Mouse (Mus musculus) thymus, adult 2 months (tissue): ENCODE measurements around the gene Cysltr1. TPM values are rescaled to one million over a fixed set of nuclear protein-coding genes. Genes with fewer than 3 reads are reported as not detected.
A peak's percentile ranks its signal among the peaks of the same experiment; 100 is the strongest.

Experiments
- DNase-seq: peaks from one replicate; pipeline ENCODE4 v3.0.0; 2021
- H3K27ac ChIP-seq: fragments of 200-500 bp; 2 replicates; pipeline ENCODE4 v1.5.1; 2012; ENCODE audit warnings: low read length, control low read depth; ENCODE audit not compliant: control insufficient read depth, insufficient read depth
- H3K27me3 ChIP-seq: fragments of 200-500 bp; 2 replicates; pipeline ENCODE4 v1.6.1; 2012; ENCODE audit warnings: mild to moderate bottlenecking, low read length, moderate library complexity, mixed read lengths; ENCODE audit not compliant: control insufficient read depth, insufficient read depth
- H3K36me3 ChIP-seq: fragments of 200-500 bp; 2 replicates; pipeline ENCODE4 v1.6.1; 2012; ENCODE audit warnings: mild to moderate bottlenecking, low read length, moderate library complexity; ENCODE audit not compliant: control insufficient read depth, insufficient read depth
- H3K4me1 ChIP-seq: fragments of 200-500 bp; replicated peaks from 2 replicates; pipeline ENCODE4 v1.6.1; 2012; ENCODE audit warnings: low read length; ENCODE audit not compliant: control insufficient read depth, insufficient read depth
- H3K4me3 ChIP-seq: fragments of 200-500 bp; 2 replicates; pipeline ENCODE4 v1.5.1; 2012; ENCODE audit warnings: mild to moderate bottlenecking, low read length, control low read depth, moderate library complexity; ENCODE audit not compliant: control insufficient read depth, insufficient read depth
- CTCF ChIP-seq: fragments of 200-500 bp; IDR thresholded peaks from 2 replicates; pipeline ENCODE4 v1.5.1; 2012; ENCODE audit warnings: mild to moderate bottlenecking, control low read depth, low read length, moderate library complexity, borderline replicate concordance; ENCODE audit not compliant: control insufficient read depth, poor library complexity, insufficient read depth; ENCODE audit errors: extremely low read depth
- POLR2A ChIP-seq: fragments of 200-500 bp; IDR thresholded peaks from 2 replicates; pipeline ENCODE4 v1.6.1; 2012; ENCODE audit warnings: mild to moderate bottlenecking, low read length, control low read depth, moderate library complexity; ENCODE audit not compliant: control insufficient read depth, poor library complexity, insufficient read depth; ENCODE audit errors: extremely low read depth
- WGBS: fragments of 180-500 bp; shearing (Covaris S2); methylation state at CpG from one replicate; pipeline ENCODE4 v1.1.7; 2018; 5-methylcytosine and 5-hydroxymethylcytosine counted together
- polyA plus RNA-seq: library from polyadenylated mRNA; depleted of rRNA; stranded (reverse); fragments of >200 nt; gene quantifications from 2 replicates; pipeline ENCODE4 v1.2.3, GENCODE M21; 2012; rRNA removed

The Cysltr1 gene
- 0.48 and 1.1 TPM in 2 replicates for polyA plus RNA-seq

- no peak within 1 kb of the TSS for H3K27ac ChIP-seq
- 4% methylated on average over 6 of the region's 6 CpGs for WGBS
- no peak for TF ChIP-seq POLR2A
- TF ChIP-seq CTCF: no peak
- no peak for DNase-seq
- H3K27me3 ChIP-seq: no peaks in the 10 kb centered on the region
- 0 out of 2 replicates have a peak, but pooled peaks cover 4% of the 10 kb centered on the region for H3K4me1 ChIP-seq
- 0 out of 2 replicates have a peak within 1 kb of the TSS, but pooled peaks have one; percentile 2 for H3K4me3 ChIP-seq
- H3K36me3 ChIP-seq: no peaks in the 10 kb centered on the region
These were observed at the start of gene Cysltr1 for GRCm38 (mm10) chrX:106603386-106603785. TSS of gene Cysltr1 (minus strand) at chrX:106603679.

GRCm38 (mm10) chrX:106634799-106635541 lies 31.5 kb upstream of the Cysltr1 start:
- TF ChIP-seq CTCF (no peak), POLR2A (no peak)
- Histone ChIP-seq H3K4me3 (no peak overlapping the region), H3K27me3 (no peaks in the 10 kb centered on the region), H3K36me3 (no peaks in the 10 kb centered on the region), H3K4me1 (no peaks in the 10 kb centered on the region), H3K27ac (no peak overlapping the region)
- 50% methylated on average over 3 of the region's 3 CpGs for WGBS
- DNase-seq: no peak

GRCm38 (mm10) chrX:106633543-106633942 lies 30.1 kb upstream of the Cysltr1 start:
- Histone ChIP-seq H3K4me3 (no peak overlapping the region), H3K4me1 (no peaks in the 10 kb centered on the region), H3K27ac (no peak overlapping the region), H3K27me3 (no peaks in the 10 kb centered on the region), H3K36me3 (no peaks in the 10 kb centered on the region)
- no peak for DNase-seq
- no peak for TF ChIP-seq CTCF
- no peak for TF ChIP-seq POLR2A

GRCm38 (mm10) chrX:106628514-106628913 lies 25.0 kb upstream of the Cysltr1 start:
- no peak for DNase-seq
- Histone ChIP-seq H3K36me3 (no peaks in the 10 kb centered on the region), H3K4me1 (no peaks in the 10 kb centered on the region), H3K27me3 (no peaks in the 10 kb centered on the region), H3K27ac (no peak overlapping the region), H3K4me3 (no peak overlapping the region)
- TF ChIP-seq POLR2A (no peak), CTCF (no peak)
- 94% methylated on average over 1 of the region's 1 CpGs for WGBS

- no peaks in the 10 kb centered on the region for H3K36me3 ChIP-seq
- no peak for DNase-seq
- TF ChIP-seq POLR2A (no peak), CTCF (no peak)
- H3K27ac ChIP-seq: no peak overlapping the region
- H3K27me3 ChIP-seq: no peaks in the 10 kb centered on the region
- WGBS: 4% methylated on average over 3 of the region's 3 CpGs
- no peaks in the 10 kb centered on the region for H3K4me1 ChIP-seq
- no peak overlapping the region for H3K4me3 ChIP-seq
These were observed 20.2 kb upstream of the Cysltr1 start for GRCm38 (mm10) chrX:106623667-106624066.

- TF ChIP-seq CTCF: no peak
- TF ChIP-seq POLR2A: no peak
- 41% methylated on average over 1 of the region's 1 CpGs for WGBS
- Histone ChIP-seq H3K36me3 (no peaks in the 10 kb centered on the region), H3K4me1 (no peaks in the 10 kb centered on the region), H3K27ac (no peak overlapping the region), H3K27me3 (no peaks in the 10 kb centered on the region), H3K4me3 (no peak overlapping the region)
- no peak for DNase-seq
These were observed 19.0 kb upstream of the Cysltr1 start for GRCm38 (mm10) chrX:106622512-106622911.
